Mouse (Mus musculus) urinary bladder, postnatal 4 days (tissue): ENCODE data around the gene Crmp1.

Source experiments
- DNase-seq, 2 experiments: peaks; one replicate each; pipeline ENCODE4 v3.0.0; 2021 to 2022; ENCODE audit warnings: low spot score in 2 of 2

Crmp1 gene

GRCm38 (mm10) chr5:37241651-37242151 lies at the start of gene Crmp1:
TSS of gene Crmp1 (plus strand) at chr5:37241940.
- DNase-seq: no peak

GRCm38 (mm10) chr5:37196196-37196595 lies 45.5 kb upstream of the Crmp1 start:
- no peak for DNase-seq

GRCm38 (mm10) chr5:37196666-37197250 lies 45.0 kb upstream of the Crmp1 start:
- no peak for DNase-seq

GRCm38 (mm10) chr5:37197423-37197822 lies 44.3 kb upstream of the Crmp1 start:
- DNase-seq: no peak

DNA sequence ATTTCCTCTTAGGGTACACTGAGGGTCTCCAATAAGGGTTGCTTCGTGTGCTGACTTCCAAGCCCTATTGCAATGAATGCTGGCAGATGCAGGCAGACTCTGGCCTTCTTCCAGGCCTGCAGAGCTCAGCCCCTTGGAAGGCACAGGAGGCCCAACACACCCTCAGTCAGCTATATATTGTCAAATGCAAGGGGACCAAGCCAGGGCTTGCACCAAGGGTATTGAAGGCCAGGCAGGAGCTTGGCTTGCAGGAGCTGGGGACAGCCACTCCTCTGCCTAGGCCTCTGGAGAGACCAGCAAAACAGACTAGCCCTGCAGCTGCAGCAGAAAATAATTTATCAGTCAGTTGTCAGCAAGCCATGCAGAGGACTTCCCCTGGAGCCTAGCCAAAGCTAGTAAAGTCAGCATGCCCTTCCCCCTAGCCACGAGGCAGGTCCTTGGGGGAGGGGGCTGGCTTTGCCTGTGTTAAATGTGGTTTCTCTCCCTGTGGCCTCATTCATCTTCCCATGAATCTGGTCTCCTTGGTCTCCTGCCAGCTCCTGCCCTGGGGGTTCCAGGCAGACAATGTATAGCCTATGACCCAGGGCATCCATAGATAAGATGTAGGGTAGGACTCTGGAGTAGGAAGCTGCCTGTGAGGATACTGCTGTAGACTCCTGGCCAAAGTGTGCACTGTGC lies 43.6 kb upstream of the Crmp1 start:
- no peak for DNase-seq

DNA sequence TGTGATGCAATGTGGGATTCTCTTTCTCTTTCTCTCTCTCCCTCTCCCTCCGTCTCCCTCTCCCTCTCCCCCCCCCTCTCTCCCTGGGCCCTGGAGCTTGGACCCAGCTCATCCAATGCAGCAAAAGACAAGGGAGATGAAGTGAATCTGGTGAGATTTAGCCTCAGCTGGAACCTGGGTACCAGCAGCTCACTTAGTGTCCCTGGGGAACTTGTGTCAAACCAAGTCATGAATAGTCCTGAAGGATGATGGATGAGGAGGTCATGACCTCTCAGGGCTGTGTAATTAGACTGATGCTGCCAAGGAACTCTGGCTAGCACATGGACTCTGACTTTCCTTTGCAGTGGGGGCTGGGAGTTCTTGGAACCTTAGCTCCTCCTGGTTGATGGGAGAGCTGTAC lies 39.5 kb upstream of the Crmp1 start:
- no peak for DNase-seq

GRCm38 (mm10) chr5:37204886-37205285 lies 36.9 kb upstream of the Crmp1 start:
- DNase-seq: no peak

GRCm38 (mm10) chr5:37205420-37205819 lies 36.3 kb upstream of the Crmp1 start:
- DNase-seq: no peak

DNA sequence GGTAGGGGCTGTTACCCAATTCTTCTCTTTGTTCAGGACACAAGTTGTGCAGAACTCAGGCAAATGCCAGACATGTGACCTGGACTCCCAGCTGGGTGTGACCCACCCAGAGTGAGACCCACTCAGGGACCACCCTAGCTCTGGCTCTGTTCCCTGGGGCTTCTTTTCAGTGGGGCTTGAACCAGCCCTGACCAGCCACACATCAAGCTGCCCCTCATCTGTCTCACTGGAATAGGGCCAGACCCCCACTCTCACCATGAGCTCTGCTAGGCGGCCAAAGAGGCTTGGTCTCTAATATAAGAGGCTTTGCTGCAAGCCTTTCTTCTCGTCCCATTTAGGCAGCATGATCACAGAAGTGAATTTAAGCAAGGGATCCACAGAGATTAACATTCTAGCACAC lies 35.4 kb upstream of the Crmp1 start:
- no peak for DNase-seq

DNA sequence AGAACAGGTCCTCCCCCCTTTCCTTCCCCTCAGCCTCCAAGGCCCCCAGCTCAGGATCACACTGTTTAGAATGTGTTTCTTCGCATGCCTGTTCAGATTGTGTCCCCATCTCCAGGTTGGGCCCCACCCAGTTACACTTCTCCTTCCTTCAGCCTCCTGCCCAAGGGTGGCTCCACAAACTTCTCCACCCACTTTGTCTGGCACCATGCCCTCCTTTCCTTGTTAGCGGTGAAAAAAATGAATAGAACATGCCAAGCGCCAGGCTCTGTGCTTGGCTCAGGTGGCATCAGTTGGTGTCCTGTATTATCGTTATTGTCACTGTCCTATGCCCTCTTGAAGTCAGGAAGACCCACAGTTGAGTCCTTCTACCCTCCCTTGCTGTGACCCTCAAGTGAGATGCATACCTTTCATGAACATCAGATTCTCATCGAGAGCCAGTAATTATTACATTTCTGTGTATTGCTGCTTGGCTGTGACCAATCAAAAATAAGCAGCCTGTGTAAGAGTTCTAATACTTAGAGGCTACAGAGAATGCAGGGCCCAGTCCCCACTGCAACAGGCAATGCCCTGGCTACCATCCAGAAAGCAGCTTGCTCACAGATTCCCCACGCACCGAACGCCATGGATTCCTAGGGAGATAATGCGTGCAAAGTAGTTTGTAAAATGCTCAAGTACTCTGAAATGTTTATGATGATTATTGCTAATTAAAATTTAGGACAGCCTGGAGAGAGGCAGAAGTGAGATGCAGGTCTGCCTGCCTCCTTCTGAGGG lies 28.6 kb upstream of the Crmp1 start:
- DNase-seq: no peak

DNA sequence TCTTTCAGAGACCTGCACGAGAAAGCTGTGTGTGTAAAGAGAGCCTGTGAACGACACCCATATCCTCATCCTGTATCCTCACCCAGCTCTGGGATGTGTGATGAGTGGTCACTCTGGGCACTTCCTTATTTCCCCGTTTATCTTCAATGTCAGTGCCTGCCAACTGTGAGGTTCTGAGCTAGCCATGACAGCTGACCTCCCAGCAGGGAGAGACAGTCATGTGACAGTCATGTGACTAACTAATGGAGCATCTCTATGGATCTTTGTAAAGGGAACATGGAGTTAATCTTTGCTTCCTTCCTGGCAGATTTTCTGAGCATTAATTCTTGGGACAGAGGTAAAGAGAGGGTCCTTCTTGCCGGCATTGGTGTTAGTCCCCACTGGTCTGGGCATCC lies 28.0 kb upstream of the Crmp1 start:
- no peak for DNase-seq

GRCm38 (mm10) chr5:37214614-37215013 lies 27.1 kb upstream of the Crmp1 start:
- no peak for DNase-seq

DNA sequence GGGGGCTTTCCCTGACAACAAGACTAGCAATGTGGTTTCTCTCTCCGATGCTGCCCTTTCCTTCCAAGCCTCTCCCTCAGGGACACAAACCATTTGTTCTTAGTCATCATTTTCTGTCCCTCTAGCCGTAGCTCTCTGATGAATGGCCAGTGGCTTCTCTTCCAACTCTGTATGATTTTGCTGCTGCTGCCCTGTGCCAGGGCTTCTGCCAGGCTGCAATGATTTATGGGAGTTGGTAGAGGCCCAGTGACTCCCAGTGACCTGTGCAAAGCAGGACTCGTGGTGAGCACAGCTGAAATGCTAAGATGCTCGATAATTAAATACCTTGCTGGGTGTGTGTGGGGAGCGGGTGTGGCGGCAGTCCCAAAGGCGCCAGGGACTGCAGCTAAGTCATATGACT lies 26.5 kb upstream of the Crmp1 start:
- no peak for DNase-seq

- DNase-seq: no peak
Measured at GRCm38 (mm10) chr5:37219615-37220014, 22.1 kb upstream of the Crmp1 start.

- no peak for DNase-seq
Measured at GRCm38 (mm10) chr5:37220575-37220974, 21.2 kb upstream of the Crmp1 start.

DNA sequence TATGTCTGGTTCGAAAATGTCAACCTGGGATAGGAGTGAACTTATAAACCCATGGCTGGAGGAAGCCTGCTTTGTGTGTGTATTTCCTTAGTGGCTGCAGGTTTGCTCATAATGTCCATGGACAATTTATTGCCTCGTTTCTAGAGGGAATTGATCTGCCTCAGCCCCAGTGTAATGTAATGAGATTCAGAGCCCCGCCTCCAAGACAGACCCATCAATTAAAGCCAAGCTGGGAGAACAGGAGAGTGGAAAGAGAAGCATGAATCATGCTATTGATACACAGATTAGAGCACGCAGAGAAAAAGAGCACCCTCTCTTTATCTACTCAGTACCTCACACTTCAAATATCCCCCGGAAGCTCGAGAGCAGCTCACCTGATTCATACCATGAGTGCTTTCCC lies 20.2 kb upstream of the Crmp1 start:
- no peak for DNase-seq

GRCm38 (mm10) chr5:37222316-37222715 lies 19.4 kb upstream of the Crmp1 start:
- DNase-seq: no peak

DNA sequence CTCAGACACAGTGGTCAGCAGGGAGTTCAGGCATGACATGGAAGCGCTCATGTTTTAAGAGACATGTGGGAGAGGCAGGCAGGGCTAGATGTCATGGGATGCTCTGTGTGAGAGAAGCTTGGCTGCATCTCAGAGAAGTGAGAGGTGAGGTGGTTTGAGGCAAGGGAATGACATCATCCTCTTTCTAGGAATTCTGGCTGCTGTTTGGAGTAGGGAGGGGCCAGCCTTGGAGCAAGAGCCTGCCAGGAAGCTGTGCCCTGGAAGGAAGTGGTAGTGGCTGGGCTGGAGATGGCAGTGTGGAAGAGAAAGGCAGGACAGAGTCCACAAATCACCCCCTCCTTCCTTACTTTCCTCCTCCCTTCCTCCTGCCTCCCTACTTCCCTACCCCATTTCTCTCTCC lies 16.0 kb upstream of the Crmp1 start:
- DNase-seq: no peak

DNA sequence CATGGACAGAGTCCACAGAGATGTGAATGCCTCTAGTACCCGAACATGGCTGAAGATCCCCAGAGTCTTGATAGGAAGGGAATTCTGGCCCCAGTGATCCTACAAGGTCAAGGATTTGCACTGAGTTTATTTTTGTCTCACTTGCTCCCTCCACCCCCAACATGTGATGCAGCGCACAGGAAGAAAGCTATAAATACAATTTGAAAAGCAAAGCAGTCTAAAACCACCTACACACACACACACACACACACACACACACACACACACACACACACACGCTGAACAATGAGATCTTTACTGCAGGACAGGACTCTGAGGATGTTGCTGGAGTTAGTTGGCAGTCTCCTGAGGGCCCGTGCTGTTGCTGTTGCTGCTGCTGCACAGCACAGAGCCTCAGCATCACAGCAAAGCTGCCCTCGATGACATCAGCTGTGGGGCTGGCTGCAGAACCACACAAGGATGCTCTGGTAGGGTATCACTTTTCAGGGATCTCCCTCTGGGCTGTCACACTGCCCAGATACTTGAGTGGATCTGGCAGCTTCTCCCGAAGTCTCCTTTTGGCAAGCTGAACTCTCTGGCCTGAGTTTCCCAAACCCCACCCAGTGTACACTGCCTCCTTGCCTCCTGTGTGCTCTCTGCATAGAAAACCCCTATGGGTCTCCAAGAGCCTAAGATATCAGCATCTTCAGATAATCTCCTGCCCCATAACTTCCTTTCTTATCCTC lies 13.6 kb upstream of the Crmp1 start:
- no peak for DNase-seq

- DNase-seq: no peak
Measured at GRCm38 (mm10) chr5:37228894-37229293, 12.8 kb upstream of the Crmp1 start.

GRCm38 (mm10) chr5:37233010-37233557 lies 8.7 kb upstream of the Crmp1 start:
- DNase-seq: no peak

DNA sequence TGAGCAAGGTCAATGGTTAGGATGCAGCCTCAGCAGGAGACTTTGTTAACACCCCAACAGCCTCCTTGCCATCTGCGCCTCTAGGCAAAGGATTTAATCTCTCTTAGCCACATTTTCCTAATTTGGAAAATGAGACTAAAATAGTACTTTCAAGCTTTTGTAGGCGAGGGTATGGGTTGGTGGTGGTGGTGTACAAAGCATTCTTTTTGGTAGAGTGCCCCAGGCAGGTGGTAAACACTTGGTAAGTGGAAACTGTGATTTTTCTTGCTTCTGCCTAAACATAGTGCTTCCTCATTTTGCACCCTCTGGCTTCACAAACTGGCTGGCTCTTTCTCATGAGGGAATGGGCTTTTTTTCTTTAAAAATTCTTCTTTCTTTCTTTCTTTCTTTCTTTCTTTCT lies 3.1 kb upstream of the Crmp1 start:
- DNase-seq: no peak
